Mouse (Mus musculus) neural tube, embryonic 12.5 days (tissue): ENCODE results near the gene Rnase12. TPM values are rescaled to one million over a fixed set of nuclear protein-coding genes. Genes with fewer than 3 reads are reported as not detected.
A peak's percentile ranks its signal among the peaks of the same experiment; 100 is the strongest.
"Not testable (repeated sequence)": the region's sequence is repeated elsewhere in the genome, so short reads cannot be mapped to it uniquely, and the experiment has no call there.

Experiments used
- ATAC-seq: fragments of 200-750 bp; cut with Nextera tagmentation; 2 replicates; pipeline ENCODE4 v1.8.0; 2017; ENCODE audit warnings: low read depth, mild to moderate bottlenecking, moderate TSS enrichment, moderate library complexity; ENCODE audit not compliant: low FRiP score
- H3K27ac ChIP-seq: fragments of 300-500 bp; sonication (generic); 2 replicates; pipeline ENCODE4 v1.5.1; 2016
- H3K27me3 ChIP-seq: fragments of 300-500 bp; sonication (generic); replicated peaks from 2 replicates; pipeline ENCODE4 v1.6.1; 2016; ENCODE audit warnings: mild to moderate bottlenecking
- H3K36me3 ChIP-seq: fragments of 300-500 bp; sonication (generic); 2 replicates; pipeline ENCODE4 v1.6.1; 2016; ENCODE audit warnings: mild to moderate bottlenecking
- H3K4me1 ChIP-seq: fragments of 300-500 bp; sonication (generic); 2 replicates; pipeline ENCODE4 v1.6.1; 2016
- H3K4me2 ChIP-seq: fragments of 300-500 bp; sonication (generic); replicated peaks from 2 replicates; pipeline ENCODE4 v1.6.1; 2016; ENCODE audit warnings: mild to moderate bottlenecking
- H3K4me3 ChIP-seq: fragments of 300-500 bp; sonication (generic); 2 replicates; pipeline ENCODE4 v1.5.1; 2016
- H3K9ac ChIP-seq: fragments of 300-500 bp; sonication (generic); 2 replicates; pipeline ENCODE4 v1.6.1; 2016; ENCODE audit warnings: mild to moderate bottlenecking
- H3K9me3 ChIP-seq: fragments of 300-500 bp; sonication (generic); 2 replicates; pipeline ENCODE4 v1.6.1; 2016; ENCODE audit warnings: mild to moderate bottlenecking
- WGBS: fragments of 180-500 bp; shearing (Covaris S2); methylation state at CpG from one replicate; pipeline ENCODE4 v1.1.7; 2016; 5-methylcytosine and 5-hydroxymethylcytosine counted together
- polyA plus RNA-seq: library from polyadenylated mRNA; unstranded; fragments of >200 nt; fragmentation: Nextera tagmentation; extraction: Ambion mirVana; gene quantifications from 2 replicates; pipeline ENCODE4 v1.2.1, GENCODE M21; 2016

Gene Rnase12
- not detected in 2 replicates for polyA plus RNA-seq

DNA sequence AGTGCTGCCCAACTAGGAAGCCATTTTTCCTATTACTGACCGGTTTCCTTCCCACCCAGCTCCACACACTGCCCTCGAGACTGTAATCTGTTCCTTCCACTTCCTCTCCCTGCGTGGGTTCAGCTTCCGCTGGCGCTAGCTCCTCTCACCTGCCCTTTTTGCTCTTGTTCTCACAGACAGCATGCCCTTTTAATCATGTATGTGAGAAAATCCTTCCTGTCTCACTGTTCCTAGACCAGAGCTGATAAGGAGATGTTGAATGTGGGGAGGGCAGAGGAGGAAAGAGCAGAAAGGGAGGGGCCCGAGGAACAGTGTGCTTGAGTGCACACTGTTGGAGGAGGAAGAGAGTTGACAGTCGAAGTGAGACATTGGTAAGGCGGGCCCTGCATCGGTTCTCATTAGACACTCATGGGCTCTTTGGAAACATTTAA, at the start of gene Rnase12:
Gene Rnase12, minus strand, starts transcription at position 261 of the 431 bp plus-strand sequence.
- ATAC-seq: no peak
- no peaks in the 10 kb centered on the region for H3K27me3 ChIP-seq
- H3K4me2 ChIP-seq: no peak within 1 kb of the TSS
- H3K27ac ChIP-seq: no peak within 1 kb of the TSS
- no peak within 1 kb of the TSS for H3K4me3 ChIP-seq
- no peaks in the 10 kb centered on the region for H3K36me3 ChIP-seq
- H3K9me3 ChIP-seq: no peaks in the 10 kb centered on the region
- H3K4me1 ChIP-seq: no peaks in the 10 kb centered on the region
- H3K9ac ChIP-seq: no peak within 1 kb of the TSS
- WGBS: 77% methylated on average over 9 of the region's 9 CpGs

DNA sequence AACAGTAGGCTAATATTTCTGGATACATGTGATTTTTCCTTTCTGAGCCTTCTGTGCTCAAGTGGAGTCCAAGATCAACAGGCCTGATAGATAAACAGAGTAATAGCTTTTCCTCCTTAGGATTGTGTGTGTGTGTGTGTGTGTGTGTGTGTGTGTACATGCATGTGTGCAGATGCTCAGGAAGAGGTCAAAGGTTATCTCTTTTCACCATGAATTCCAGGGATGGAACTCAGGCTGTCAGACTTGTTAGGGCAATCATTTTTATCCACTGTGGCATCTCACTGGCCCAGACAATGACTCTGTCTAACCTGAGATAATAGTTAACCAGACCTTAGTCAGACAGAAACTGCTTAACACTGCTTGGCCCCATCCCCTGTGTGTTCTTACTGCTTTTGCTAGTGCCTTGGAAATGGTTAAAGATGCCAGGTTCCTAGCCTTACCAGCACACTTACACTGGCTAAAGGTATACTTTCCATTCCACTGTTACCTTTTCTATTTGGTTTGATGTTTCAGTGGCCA, 49.0 kb upstream of the Rnase12 start:
- Histone ChIP-seq H3K9me3 (no peaks in the 10 kb centered on the region; the same call in 1 of the 2 replicates), H3K9ac (no peak overlapping the region), H3K4me1 (no peaks in the 10 kb centered on the region), H3K27ac (no peak overlapping the region), H3K27me3 (no peaks in the 10 kb centered on the region), H3K4me3 (no peak overlapping the region), H3K36me3 (no peaks in the 10 kb centered on the region), H3K4me2 (no peak overlapping the region)
- ATAC-seq: no peak

DNA sequence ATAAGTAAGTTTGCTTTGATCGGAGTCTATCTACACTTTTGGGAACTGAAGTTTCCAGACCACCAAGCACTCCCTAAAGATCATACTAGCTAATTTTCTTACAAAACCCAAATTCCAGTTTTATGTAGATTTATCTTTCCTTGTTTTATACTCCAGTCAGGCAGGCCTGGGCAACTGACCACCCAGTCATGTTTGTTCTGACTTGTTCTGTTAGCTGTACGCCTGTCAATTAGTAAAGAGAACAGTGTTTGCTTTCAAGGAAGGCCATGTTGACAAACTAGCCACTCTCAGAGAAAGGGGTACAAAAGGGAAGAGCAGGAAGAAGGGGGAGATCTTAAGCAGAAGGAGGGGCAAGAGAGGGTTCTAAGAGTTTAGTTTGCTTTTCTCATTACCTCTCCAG, 46.9 kb upstream of the Rnase12 start:
- no peak overlapping the region for H3K4me3 ChIP-seq
- no peaks in the 10 kb centered on the region for H3K4me1 ChIP-seq
- ATAC-seq: no peak
- no peak overlapping the region for H3K4me2 ChIP-seq
- H3K27me3 ChIP-seq: no peaks in the 10 kb centered on the region
- no peak overlapping the region for H3K9ac ChIP-seq
- no peaks in the 10 kb centered on the region for H3K36me3 ChIP-seq
- no peaks in the 10 kb centered on the region for H3K9me3 ChIP-seq
- 91% methylated on average over 2 of the region's 2 CpGs for WGBS
- H3K27ac ChIP-seq: no peak overlapping the region

DNA sequence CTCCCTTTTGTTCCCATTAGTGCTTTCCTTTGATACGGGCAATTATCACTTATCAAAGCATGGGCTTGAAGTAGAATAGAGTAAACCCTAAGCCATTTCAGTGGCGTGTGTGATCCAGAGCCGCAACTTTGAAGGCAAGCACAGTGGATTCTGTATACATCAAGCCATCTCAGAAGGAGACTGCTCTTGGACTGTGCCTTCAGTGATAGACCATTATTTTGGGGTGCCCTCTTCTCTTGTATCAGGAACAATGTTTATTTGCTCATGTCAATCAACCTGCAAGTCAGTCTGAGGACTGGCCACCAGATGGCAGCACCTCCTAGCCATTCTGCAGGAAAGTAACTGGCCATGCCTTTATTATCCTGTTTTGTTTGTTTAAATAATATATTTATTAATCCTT, 45.8 kb upstream of the Rnase12 start:
- no peaks in the 10 kb centered on the region for H3K36me3 ChIP-seq
- no peak overlapping the region for H3K27ac ChIP-seq
- no peak overlapping the region for H3K4me3 ChIP-seq
- H3K4me1 ChIP-seq: no peaks in the 10 kb centered on the region
- ATAC-seq: no peak
- H3K9ac ChIP-seq: no peak overlapping the region
- no peak overlapping the region for H3K4me2 ChIP-seq
- 56% methylated on average over 3 of the region's 3 CpGs for WGBS
- no peaks in the 10 kb centered on the region for H3K27me3 ChIP-seq
- no peaks in the 10 kb centered on the region for H3K9me3 ChIP-seq

DNA sequence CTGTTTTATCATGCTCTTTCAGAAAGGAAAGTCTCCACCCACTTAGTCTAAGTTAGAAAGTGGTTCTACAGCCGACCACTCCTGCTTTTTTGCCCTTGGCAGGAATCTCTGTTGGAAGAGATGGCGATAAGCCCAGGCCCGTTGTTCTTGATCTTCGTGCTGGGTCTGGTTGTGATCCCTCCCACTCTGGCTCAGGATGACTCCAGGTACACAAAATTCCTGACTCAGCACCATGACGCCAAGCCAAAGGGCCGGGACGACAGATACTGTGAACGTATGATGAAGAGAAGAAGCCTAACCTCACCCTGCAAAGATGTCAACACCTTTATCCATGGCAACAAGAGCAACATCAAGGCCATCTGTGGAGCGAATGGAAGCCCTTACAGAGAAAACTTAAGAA, 43.8 kb upstream of the Rnase12 start:
- Histone ChIP-seq H3K4me1 (no peaks in the 10 kb centered on the region), H3K36me3 (no peaks in the 10 kb centered on the region), H3K27me3 (no peaks in the 10 kb centered on the region), H3K9ac (no peak overlapping the region), H3K9me3 (no peaks in the 10 kb centered on the region), H3K4me2 (no peak overlapping the region), H3K4me3 (no peak overlapping the region), H3K27ac (no peak overlapping the region)
- no peak for ATAC-seq
- 84% methylated on average over 9 of the region's 9 CpGs for WGBS

DNA sequence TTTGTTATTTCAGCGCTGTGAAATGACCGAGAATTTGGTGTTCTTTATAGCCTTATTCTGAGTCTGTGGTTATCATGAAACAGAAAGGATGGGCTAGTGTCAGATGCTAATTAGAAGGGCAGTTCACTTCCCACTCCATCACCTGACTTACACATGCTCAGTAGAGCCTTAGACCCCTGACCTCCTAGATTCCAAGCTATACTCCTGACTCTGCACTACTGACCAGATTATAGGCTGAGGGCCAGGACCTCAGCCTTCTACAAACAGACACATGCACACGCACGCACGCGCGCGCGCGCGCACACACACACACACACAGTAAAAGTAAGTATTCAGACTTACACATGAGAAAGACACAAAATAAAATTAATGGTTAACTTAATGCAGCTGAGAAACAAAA, 41.5 kb upstream of the Rnase12 start:
- ATAC-seq: no peak

DNA sequence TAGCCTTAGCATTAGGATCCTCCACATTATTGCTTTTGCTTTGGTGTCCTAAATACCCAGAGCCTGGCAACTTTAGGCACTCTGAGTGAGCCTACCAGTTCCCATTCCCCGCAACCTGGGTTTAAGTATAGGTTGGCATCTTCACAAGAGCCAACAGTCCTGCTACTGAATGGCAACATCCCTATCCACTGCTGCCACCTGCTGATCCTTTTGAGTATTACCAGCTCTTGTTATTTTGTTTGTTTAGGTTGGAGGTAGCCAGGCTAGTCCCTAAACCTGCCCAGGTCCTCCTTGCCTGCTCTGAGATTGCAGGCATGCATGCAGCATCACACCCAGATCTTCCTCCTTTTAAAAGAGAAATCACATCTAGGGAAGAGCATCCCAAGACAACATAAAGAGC, 40.8 kb upstream of the Rnase12 start:
- not testable (repeated sequence) for H3K4me1 ChIP-seq, H3K36me3 ChIP-seq, H3K9me3 ChIP-seq, H3K27me3 ChIP-seq, H3K9ac ChIP-seq, H3K4me3 ChIP-seq, H3K27ac ChIP-seq, H3K4me2 ChIP-seq
- 0 out of 2 replicates have a peak, but pooled peaks have one; percentile 52 for ATAC-seq
- 25% methylated on average over 1 of the region's 1 CpGs for WGBS

More for the DNA sequence above, 41.5 kb upstream of the Rnase12 start:
- no peaks in the 10 kb centered on the region for H3K9me3 ChIP-seq
- H3K27me3 ChIP-seq: no peaks in the 10 kb centered on the region
- no peaks in the 10 kb centered on the region for H3K4me1 ChIP-seq
- no peak overlapping the region for H3K4me3 ChIP-seq
- H3K36me3 ChIP-seq: no peaks in the 10 kb centered on the region
- H3K4me2 ChIP-seq: no peak overlapping the region
- no peak overlapping the region for H3K9ac ChIP-seq
- H3K27ac ChIP-seq: no peak overlapping the region
- 94% methylated on average over 11 of the region's 11 CpGs for WGBS

DNA sequence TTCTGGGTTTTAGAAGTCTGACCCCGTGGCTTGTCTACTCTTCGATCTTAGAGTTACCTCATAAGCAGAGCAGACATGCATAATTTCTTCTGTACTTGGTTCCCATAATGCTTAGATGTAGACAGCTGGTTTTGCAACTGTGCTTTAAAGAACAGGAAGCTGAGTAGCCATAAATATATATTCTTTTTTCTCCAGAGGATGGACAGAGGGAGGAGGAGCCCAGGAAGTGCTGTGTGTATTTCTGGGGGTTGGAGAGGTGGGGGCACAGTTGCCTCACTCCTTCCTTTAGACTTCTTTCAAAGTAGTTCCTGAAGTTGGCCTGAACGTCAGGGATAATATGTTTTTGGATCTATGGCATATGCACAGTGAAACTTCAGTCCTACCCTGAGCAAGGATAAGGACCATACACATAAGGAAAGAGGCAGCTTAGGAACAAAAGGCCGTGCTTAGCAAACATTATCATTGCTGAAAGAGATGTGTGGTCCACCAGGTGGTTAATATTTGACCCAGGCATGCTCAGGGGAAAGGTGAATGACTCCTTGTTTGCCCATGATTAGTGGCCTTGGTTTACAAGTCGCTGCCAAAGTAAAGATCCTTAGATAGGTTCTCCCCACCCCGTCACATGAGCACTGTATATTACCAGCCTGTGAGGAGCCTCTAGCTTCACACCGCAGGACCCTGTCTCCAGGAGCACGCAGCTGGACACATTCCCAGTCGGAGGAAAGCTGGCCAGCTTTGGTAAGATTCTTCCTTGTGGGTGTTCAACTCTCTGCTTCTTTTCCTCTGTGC, 38.5 kb upstream of the Rnase12 start:
- Histone ChIP-seq H3K4me1 (no peaks in the 10 kb centered on the region), H3K27me3 (no peaks in the 10 kb centered on the region), H3K36me3 (no peaks in the 10 kb centered on the region), H3K9me3 (no peaks in the 10 kb centered on the region), H3K4me3 (no peak overlapping the region), H3K27ac (no peak overlapping the region), H3K4me2 (no peak overlapping the region), H3K9ac (no peak overlapping the region)
- WGBS: 69% methylated on average over 9 of the region's 9 CpGs
- no peak for ATAC-seq

DNA sequence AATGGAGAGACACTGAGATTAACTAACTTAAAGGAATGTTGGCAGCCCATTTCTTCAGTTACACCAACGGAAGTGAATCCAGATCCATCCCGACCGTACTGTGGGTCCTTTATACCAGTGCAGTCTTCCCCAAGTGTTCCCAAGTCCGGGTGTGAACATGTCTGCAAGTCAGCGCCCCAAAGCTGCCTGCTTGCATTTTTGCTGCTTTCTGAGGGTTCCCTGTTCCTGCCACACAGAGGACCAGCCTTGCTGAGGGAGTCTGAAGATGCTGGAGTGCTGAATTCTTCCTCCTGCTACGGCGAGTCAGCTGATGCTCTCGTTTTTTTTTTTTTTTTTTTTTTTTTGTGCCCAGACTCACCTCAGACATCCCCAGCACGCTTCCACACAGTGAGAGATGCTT, 37.5 kb upstream of the Rnase12 start:
- Histone ChIP-seq H3K27ac (no peak overlapping the region), H3K4me1 (no peaks in the 10 kb centered on the region), H3K4me3 (no peak overlapping the region), H3K36me3 (no peaks in the 10 kb centered on the region), H3K4me2 (no peak overlapping the region), H3K9ac (no peak overlapping the region), H3K27me3 (no peaks in the 10 kb centered on the region), H3K9me3 (no peaks in the 10 kb centered on the region)
- no peak for ATAC-seq
- WGBS: 72% methylated on average over 9 of the region's 9 CpGs

DNA sequence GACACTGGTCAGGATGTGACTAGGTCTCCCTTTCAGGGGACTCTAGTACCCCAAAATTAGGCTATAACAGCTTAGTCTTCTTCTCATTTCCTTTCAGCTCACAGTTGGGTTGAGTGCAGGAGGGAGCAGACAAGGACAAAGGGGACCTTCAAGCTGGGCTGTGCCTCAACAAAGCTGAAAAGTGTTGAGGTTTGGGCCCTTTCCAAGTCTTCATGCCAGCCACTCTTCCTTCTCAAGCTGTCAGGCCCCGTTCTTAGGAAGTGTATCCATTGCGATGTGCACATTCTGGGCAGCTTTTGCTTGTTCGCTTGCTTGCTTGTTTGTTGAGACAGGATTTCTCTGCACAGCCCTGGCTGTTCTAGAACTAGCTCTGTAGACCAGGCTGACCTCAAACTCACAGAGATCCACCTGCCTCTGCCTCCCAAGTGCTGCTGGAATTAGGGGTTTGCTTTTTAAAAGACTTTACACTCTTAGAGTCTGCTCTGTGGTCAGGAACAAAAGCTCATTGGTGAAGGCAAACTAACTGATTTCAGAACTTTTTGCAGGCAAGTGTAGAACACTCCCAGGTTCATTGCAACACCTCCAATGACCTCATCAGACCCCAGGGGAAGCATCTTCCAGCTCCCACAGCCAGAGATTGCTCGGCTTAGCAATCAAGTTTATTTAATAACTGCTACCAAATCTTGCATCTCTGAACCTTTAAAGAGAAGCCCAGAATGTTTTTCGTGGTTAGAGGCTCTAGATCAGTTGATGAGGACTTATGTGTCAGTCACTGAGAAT, 36.8 kb upstream of the Rnase12 start:
- H3K4me3 ChIP-seq: no peak overlapping the region
- 86% methylated on average over 5 of the region's 5 CpGs for WGBS
- no peak overlapping the region for H3K9ac ChIP-seq
- H3K4me1 ChIP-seq: no peaks in the 10 kb centered on the region
- H3K27ac ChIP-seq: no peak overlapping the region
- no peak for ATAC-seq
- H3K36me3 ChIP-seq: no peaks in the 10 kb centered on the region
- H3K27me3 ChIP-seq: no peaks in the 10 kb centered on the region
- no peak overlapping the region for H3K4me2 ChIP-seq
- H3K9me3 ChIP-seq: no peaks in the 10 kb centered on the region

DNA sequence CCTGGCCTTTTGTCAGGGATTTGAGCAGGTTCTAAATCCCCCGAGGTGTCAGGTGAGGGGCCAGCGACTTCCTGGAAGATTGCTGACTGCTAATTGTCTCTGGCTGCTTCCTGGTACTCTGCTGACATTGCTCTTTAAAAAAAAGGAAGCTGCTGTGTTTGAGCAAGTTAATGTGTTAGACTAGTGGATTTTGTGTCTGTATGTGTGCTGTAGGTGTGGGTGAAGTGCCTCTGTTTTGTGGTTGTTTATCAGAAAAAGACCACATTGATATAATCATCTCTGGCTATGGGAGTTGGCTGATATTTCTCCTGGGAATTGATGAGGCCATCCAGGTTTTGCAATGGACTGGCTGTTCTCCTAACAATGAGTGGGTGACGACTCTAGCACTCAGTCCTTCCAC, 36.0 kb upstream of the Rnase12 start:
- H3K4me1 ChIP-seq: no peaks in the 10 kb centered on the region
- no peak overlapping the region for H3K4me3 ChIP-seq
- no peak for ATAC-seq
- no peaks in the 10 kb centered on the region for H3K27me3 ChIP-seq
- H3K4me2 ChIP-seq: no peak overlapping the region
- H3K27ac ChIP-seq: no peak overlapping the region
- no peaks in the 10 kb centered on the region for H3K36me3 ChIP-seq
- 32% methylated on average over 3 of the region's 3 CpGs for WGBS
- H3K9me3 ChIP-seq: no peaks in the 10 kb centered on the region
- no peak overlapping the region for H3K9ac ChIP-seq

DNA sequence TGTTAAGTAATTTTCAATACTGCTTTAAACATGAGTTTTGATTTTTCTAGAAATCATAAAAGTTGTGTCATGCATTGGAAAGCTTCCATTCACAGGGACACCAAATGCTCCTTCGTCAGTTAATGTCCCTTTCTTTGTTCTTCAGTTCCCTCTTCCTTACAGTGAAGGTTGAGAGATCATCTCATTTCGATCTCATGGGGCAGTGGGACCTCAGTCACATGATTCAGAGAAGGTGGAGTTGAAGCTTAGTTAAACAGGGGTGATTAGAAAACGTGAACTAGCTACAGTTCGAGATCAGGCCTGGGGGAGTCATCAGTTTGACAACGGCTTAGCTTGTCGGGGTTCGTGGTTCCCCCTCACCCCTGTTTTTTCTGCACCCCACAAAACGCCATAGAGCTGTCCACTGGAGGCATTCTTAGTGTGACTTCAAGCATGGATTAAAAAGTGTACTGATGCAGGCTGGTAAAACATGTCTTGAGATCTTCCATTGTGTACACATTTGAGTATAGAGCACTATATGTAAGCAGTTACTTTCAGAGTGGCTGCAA, 34.7 kb upstream of the Rnase12 start:
- H3K36me3 ChIP-seq: no peaks in the 10 kb centered on the region
- H3K4me3 ChIP-seq: no peak overlapping the region
- H3K27me3 ChIP-seq: no peaks in the 10 kb centered on the region
- H3K4me2 ChIP-seq: peak overlapping the region; percentile 9; the same call in 1 of the 2 replicates
- 61% methylated on average over 8 of the region's 8 CpGs for WGBS
- H3K4me1 ChIP-seq: no peaks in the 10 kb centered on the region
- no peak overlapping the region for H3K27ac ChIP-seq
- H3K9me3 ChIP-seq: no peaks in the 10 kb centered on the region
- H3K9ac ChIP-seq: no peak overlapping the region
- ATAC-seq: no peak
